Mouse (Mus musculus) left cerebral cortex, adult 9 months (tissue): ENCODE results near the gene Ptprn2.
A peak's percentile ranks its signal among the peaks of the same experiment; 100 is the strongest.

Experiments
- DNase-seq, 2 experiments: peaks; one replicate each; pipeline ENCODE4 v3.0.0; 2022; ENCODE audit warnings: low spot score in 2 of 2

Gene Ptprn2

GRCm38 (mm10) chr12:117214919-117215318 is 729.4 kb downstream of the Ptprn2 start:
- no peak for DNase-seq

GRCm38 (mm10) chr12:117221909-117222308 is 736.4 kb downstream of the Ptprn2 start:
- no peak for DNase-seq

- no peak for DNase-seq
Measured at GRCm38 (mm10) chr12:117224036-117224435, 738.5 kb downstream of the Ptprn2 start.

- DNase-seq, result no peak
Measured at GRCm38 (mm10) chr12:117227236-117227635, 741.7 kb downstream of the Ptprn2 start.

GRCm38 (mm10) chr12:117229442-117229841 is 743.9 kb downstream of the Ptprn2 start:
- peak in 1 of 2 experiments; percentile 55 for DNase-seq

GRCm38 (mm10) chr12:117230282-117230681 is 744.8 kb downstream of the Ptprn2 start:
- no peak for DNase-seq

- no peak for DNase-seq
Measured at GRCm38 (mm10) chr12:117231850-117232249, 746.3 kb downstream of the Ptprn2 start.

- DNase-seq, result no peak
Measured at GRCm38 (mm10) chr12:117235114-117235513, 749.6 kb downstream of the Ptprn2 start.

GRCm38 (mm10) chr12:117236020-117236734 is 750.7 kb downstream of the Ptprn2 start:
- DNase-seq, result peak in 1 of 2 experiments; percentile 52

- DNase-seq, result no peak
Measured at GRCm38 (mm10) chr12:117236981-117237380, 751.5 kb downstream of the Ptprn2 start.

GRCm38 (mm10) chr12:117239927-117240715 is 754.6 kb downstream of the Ptprn2 start:
- DNase-seq, result no peak

- DNase-seq, result no peak
Measured at GRCm38 (mm10) chr12:117242181-117242580, 756.7 kb downstream of the Ptprn2 start.

GRCm38 (mm10) chr12:117245885-117246478 is 760.5 kb downstream of the Ptprn2 start:
- DNase-seq, result no peak

GRCm38 (mm10) chr12:117250465-117250864 is 764.9 kb downstream of the Ptprn2 start:
- no peak for DNase-seq

- DNase-seq, result no peak
Measured at GRCm38 (mm10) chr12:117251663-117252425, 766.3 kb downstream of the Ptprn2 start.

- DNase-seq, result no peak
Measured at GRCm38 (mm10) chr12:117252426-117252779, 766.9 kb downstream of the Ptprn2 start.

GRCm38 (mm10) chr12:117254356-117254755 is 768.8 kb downstream of the Ptprn2 start:
- DNase-seq, result no peak

GRCm38 (mm10) chr12:117255325-117255724 is 769.8 kb downstream of the Ptprn2 start:
- DNase-seq, result no peak

- DNase-seq, result no peak
Measured at GRCm38 (mm10) chr12:117255776-117256342, 770.3 kb downstream of the Ptprn2 start.

GRCm38 (mm10) chr12:117256849-117257204 is 771.3 kb downstream of the Ptprn2 start:
- DNase-seq, result no peak

- no peak for DNase-seq
Measured at GRCm38 (mm10) chr12:117257205-117257920, 771.8 kb downstream of the Ptprn2 start.
